Mouse (Mus musculus) WW6 (cell line): Measurements from ENCODE around the gene Relb.

Source experiments
- DNase-seq: peaks from one replicate; pipeline ENCODE4 v3.0.0-alpha.2; 2013; ENCODE audit warnings: low read depth, low spot score

The Relb gene

DNA sequence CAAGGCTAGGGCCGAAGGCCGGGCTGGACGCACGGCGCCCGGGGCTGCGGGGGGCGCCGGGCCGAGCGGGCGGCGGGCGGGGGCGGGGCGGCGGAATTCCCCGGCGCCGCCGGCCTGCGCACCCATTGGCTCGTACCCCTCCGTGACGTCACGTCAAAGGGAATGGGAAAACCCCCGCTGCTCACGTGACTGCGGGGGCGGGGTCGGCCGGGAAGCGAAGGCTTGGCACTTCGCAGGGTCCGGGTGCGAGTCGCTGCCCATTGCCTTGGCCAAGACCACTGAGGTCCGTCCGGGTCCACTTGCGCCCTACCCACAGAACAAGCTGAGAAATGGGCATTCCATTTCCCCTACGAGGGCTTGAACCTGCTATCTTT is at the start of gene Relb:
Gene Relb, minus strand, starts transcription at position 78 of the 374 bp plus-strand sequence.
- peak; percentile 58 for DNase-seq

GRCm38 (mm10) chr7:19678901-19679300 is 49.7 kb upstream of the Relb start:
- no peak for DNase-seq

DNA sequence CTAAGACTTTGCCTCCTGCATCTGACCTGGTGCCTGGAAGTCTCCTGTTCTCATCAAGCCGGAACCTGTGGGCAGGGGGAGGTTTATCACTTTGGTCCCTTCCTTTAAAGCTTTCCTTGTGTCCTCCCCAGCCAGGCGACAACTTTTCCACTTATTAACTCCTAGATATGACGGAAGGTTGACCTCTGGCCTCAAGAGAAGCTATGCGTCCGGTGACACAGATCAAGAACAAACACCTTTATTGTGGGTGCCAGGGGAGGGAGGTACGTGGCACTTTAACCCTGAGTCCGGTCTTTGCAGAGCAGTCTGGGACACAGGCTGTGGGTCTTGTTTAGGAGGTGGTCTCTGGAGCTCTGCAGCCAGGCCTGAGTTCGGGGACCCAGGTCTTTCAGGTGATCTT is 48.6 kb upstream of the Relb start, which contains the start of gene Apoc2:
Gene Apoc2, minus strand, starts transcription at position 70 of the 400 bp plus-strand sequence.
- no peak for DNase-seq

- no peak for DNase-seq
These were observed 47.4 kb upstream of the Relb start for GRCm38 (mm10) chr7:19676662-19677061.

GRCm38 (mm10) chr7:19675824-19676223 is 46.6 kb upstream of the Relb start:
- no peak for DNase-seq

- no peak for DNase-seq
These were observed 44.0 kb upstream of the Relb start for GRCm38 (mm10) chr7:19673083-19673699.

DNA sequence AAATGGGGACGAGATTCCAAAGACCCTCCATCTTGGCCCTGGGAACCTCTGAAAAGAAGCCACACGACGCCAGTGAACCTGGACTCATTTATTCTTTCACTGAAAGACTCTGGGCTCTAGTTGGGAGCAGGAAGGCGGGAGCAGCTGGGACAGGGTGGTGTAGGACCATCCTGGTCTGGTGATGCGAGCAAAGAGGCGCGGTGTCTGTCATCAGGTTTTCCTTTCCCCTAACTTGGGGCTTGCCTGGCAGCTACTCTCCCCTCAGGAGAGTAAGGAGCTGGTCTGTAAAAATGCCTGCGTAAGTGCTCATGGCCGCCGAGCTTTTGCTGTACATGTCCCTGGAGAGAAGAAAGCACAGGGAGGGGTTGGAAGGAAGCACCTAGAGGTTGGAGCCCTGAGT is 42.3 kb upstream of the Relb start:
- no peak for DNase-seq

GRCm38 (mm10) chr7:19668947-19669721 is 39.9 kb upstream of the Relb start:
- DNase-seq, result peak; percentile 77

- DNase-seq, result no peak
These were observed 38.2 kb upstream of the Relb start for GRCm38 (mm10) chr7:19667434-19667833.

- DNase-seq, result no peak
These were observed 37.5 kb upstream of the Relb start for GRCm38 (mm10) chr7:19666750-19667149.

DNA sequence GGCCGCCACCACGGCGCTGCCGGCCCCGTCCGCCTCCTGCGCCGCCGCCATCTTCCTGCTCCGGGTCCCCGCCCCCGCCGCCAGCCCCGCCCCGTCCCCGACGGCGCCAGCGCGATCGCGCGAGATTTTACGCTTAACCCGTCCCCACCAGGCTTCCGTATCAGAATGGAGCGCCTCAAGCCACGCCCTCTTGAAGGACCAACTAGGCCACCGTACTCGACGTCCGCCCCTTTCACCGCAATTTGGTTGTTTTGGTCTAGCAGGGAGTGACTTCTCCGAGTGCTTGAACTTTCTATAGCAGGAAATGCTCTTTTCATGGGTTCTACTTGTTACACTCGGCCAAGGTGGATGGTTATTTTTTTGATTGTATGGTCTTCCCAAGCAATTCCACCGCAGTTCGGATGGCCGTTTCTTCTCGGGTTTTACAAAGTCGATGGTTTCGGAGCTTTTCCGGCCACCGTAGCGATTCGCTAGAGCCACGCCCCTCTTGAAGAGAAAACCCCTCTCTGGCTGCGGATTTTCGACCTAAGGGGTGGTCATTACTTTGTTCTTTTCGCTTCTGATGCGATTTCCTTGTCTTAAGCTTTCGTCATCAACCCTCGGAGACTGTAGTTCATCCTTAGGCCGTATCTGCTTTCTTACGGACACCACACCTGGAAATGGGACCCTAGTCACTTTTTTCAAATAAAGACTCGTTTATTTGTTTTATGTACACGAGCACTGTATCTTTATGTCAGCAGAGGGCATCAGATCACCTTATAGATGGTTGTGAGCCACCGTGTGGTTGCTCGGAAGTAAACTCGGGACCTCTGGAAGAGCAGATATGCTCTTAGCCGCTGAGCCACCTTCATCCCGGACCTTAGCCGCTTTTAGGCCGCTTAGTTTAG is 36.0 kb upstream of the Relb start, which contains the start of gene Clptm1:
Gene Clptm1, minus strand, starts transcription at position 79 of the 887 bp plus-strand sequence.
- DNase-seq, result peak; percentile 85

DNA sequence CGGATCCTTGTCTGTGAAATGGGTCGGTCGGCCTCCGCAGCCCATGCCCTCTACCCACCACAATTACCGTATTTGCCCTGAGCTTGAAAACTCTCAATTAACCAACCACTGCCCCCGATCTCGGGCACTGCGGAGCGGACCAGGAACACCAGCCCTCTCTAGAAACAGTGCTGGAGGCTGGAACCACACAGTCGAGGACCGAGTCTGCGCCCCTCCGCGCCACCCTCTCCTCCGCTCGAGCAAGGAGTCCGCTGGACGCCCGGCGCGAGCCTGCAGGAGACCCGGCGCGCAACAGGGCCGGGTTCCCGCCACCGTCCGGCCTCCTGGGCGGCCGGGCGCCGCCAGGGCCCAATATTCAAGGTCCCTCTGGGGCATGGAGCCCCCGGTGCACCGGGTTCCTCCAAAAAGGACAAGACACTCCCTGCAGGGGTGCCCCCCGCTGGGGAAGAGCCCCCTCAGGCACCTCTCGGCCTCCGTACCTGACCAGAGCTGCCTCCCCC is 35.3 kb upstream of the Relb start:
- DNase-seq, result no peak

GRCm38 (mm10) chr7:19663940-19664339 is 34.7 kb upstream of the Relb start:
- no peak for DNase-seq

DNA sequence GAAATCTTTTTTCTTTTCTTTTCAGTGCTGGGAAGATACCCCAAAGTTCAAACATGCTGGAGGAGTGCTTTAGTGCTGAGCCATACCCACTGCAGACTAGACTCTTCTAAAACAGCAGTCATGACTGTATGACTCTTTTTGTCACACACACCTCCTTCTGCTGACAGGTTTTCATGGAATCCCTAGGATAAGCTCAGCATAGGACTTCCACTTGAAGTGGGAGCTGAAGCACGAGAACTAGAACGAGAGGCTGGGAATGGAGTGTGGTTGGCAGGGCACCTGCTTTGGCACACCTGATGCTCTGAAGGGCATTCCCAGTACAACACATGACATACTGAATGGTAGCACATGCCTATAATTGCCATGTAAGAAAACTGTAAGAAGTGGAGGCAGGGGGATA is 23.4 kb upstream of the Relb start:
- no peak for DNase-seq

DNA sequence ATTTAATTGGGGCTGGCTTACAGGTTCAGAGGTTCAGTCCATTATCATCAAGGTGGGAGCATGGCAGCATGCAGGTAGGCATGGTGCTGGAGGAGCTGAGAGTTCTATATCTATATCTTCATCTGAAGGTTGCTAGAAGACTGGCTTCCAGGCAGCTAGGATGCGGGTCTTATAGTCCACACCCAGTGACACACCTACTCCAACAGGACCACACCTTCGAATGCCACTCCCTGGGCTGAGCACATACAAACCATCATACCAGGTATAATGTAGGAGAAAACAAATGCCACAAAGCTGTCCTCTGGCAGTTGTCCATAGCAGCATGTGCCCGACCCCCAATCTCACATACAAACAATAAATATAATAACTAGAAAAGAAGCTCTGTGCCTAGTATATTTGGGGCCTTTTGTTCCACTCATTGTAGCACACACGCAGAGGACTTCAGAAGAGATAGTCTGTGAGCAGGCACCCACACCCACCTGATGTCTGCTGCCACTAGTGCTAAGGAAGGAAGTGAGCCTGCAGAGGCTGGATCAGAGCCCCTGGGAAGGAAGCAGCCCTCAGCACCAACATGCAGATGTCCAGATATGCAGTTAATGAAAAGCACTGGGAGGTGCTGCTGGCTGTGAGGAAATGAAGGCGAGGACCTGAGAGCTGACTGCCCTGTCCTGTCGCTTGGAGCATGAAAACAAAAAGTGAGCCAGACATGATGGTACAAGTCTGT is 22.0 kb upstream of the Relb start:
- no peak for DNase-seq

DNA sequence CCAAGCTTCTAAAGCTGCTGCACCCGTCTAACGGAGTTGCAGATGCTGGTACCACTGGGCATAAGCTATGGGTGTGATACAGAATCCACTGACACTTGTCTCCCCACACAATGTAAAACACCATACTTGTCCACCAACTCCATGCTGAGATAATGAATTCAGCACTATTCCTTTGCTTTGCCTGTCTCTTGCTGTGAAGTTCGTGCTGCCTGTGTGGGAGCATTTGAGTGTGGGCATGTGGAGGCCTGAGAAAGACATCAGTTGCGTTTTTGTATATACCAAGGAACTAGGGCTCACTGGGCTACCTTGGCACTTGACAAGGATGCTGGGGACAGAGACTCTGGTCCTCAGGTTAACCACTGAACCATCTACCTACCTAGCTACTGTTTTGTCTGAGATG is 12.0 kb upstream of the Relb start:
- DNase-seq, result no peak

DNA sequence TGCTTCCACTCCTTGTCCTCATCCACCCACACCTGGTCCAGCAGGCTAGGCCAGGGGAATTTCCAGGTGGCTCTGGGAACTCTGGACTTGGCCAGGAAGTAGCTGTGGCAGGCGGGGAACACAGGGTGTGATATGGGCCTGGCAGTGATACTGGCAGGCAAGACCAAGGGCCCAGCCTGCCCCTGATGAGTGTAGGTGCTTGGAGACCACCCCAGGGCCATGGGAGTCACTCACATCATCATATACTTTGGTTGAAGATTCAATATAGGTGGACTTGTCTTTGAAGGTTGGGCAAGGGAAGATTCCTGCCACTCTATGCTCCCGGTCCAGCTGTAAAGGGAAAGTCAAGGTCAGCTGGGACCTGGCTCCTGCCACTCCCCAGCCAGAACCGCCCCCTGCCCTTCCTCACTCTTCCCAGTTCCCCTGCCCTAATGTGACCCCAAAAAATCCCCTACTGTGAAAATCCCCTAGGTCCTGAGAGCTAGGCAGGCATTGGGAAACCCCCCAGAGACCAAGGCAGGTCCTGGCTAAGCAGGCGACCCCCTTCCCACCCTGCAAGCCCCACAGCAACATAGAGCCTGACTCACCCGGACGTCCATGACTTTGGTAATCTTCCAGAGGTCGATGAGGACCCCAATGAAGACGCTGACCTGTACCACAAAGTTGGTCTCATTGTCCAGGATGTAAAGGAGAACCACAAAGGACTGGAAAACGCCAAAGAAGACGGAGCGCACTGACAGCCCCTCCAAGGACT is 6.0 kb upstream of the Relb start:
- no peak for DNase-seq

DNA sequence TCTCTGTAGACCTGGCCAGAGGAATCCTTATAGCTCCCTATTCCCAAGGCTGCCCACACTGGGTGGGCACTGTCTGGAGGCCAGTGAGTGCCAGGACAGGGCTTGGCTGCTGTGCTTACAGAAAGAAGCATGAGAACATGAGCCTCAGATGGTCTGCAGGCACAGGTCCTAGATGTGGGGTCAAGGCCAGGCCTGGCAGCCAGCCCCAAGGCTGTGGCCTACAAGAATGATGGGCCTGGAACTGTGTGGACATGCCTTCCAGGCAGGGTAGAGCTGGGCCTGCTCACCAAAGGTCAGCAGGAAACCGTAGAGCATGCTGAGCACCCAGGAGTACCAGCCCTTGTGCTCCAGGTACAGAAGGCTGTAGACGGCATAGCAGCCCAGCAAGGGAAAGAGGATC is 5.4 kb upstream of the Relb start:
- no peak for DNase-seq

GRCm38 (mm10) chr7:19633855-19634254 is 4.6 kb upstream of the Relb start:
- DNase-seq, result no peak

GRCm38 (mm10) chr7:19633197-19633596 is 4.0 kb upstream of the Relb start:
- DNase-seq, result no peak

DNA sequence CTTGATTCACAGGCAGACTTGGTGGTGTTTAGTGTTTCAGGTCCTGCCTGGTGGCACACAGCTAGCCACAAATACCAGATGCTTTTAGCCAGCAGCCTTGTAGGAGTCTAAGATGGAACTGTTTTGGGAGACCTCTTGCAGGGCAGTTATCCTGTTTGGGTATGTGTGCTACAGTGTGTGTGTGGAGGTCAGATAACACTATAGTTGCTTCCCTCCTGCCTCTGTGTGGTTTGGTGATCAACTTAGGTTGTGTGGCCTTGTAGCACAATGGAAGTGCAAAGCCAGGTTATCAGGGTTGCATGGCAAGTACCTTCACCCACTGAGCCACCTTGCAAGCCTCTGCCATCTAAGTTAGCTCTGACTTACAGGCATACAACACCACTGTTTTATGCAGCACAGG is 3.5 kb upstream of the Relb start:
- DNase-seq, result no peak
